Mouse (Mus musculus): ENCODE results near the gene Ifit2. TPM values are rescaled to one million over a fixed set of nuclear protein-coding genes. Genes with fewer than 3 reads are reported as not detected.

Ifit2 gene
- polyA plus RNA-seq, 1 experiment from 2014 or later: 7.9 TPM

DNA sequence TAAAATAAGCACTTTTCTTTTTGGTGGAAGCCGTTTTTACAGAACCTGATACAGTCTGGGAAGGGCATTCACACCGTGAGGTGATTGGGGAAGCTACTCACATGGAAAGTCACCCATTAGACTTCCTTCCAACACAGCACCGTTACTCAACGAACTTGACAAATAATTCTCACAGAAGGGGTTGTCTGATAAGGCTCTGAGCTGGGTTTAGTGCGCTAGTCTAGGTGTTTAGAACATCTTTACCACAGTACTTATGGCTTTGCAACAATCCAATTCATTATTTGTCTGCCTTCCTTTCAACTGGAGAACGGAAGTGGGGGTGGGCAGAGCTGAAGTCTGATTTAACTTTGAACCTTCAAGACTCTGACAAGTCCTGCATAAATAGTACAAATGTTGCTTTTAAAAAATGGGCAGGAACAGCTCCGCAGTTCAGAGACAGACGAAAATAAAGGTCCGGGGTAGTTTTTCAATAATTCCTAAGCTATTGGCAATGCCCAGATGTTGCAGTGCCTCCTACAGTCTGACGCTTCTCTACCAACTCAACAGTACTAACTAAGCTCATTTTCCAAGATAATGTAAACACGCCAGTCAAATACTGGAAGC, 24.1 kb upstream of the Ifit2 start:
- Histone ChIP-seq H3K4me2 (ENCODE audit: low read length) (peak overlapping the region; percentile 85), H3K36me3 (ENCODE audit: control insufficient read depth, insufficient read depth, low read length) (0 out of 2 replicates have a peak, but pooled peaks cover 3% of the 10 kb centered on the region), H3K9ac (replicated peaks; ENCODE audit: low read length) (peak overlapping the region; percentile 72), H3K27ac (replicated peaks; ENCODE audit: low read depth, low read length) (0 out of 2 replicates have a peak overlapping the region, but pooled peaks have one; percentile 49), H3K4me1 (ENCODE audit: control insufficient read depth, insufficient read depth, low read length) (peaks cover 9% of the 10 kb centered on the region), H3K27me3 (ENCODE audit: control insufficient read depth, insufficient read depth, low read length) (no peaks in the 10 kb centered on the region), H3K9me3 (ENCODE audit: control insufficient read depth, low read length) (no peaks in the 10 kb centered on the region), H3K4me3 (replicated peaks; ENCODE audit: low read depth, low read length) (peak overlapping the region; percentile 66)
- ATAC-seq (ENCODE audit: low FRiP score, low TSS enrichment): peak; percentile 7; the same call in 1 of the 2 replicates
- 48% methylated on average over 11 of the region's 11 CpGs for WGBS
- DNase-seq: peak; percentile 44

GRCm38 (mm10) chr19:34526941-34527682, 23.4 kb upstream of the Ifit2 start, which contains the start of gene Lipa:
TSS of gene Lipa (minus strand) at chr19:34527474.
- Histone ChIP-seq H3K9me3 (ENCODE audit: control insufficient read depth, low read length) (no peaks in the 10 kb centered on the region), H3K4me3 (replicated peaks; ENCODE audit: low read depth, low read length) (peak within 1 kb of the TSS; percentile 66), H3K9ac (replicated peaks; ENCODE audit: low read length) (peak within 1 kb of the TSS; percentile 72), H3K4me2 (ENCODE audit: low read length) (peak within 1 kb of the TSS; percentile 85), H3K27ac (replicated peaks; ENCODE audit: low read depth, low read length) (peak within 1 kb of the TSS; percentile 49; the same call in 1 of the 2 replicates), H3K27me3 (ENCODE audit: control insufficient read depth, insufficient read depth, low read length) (no peaks in the 10 kb centered on the region), H3K36me3 (ENCODE audit: control insufficient read depth, insufficient read depth, low read length) (0 out of 2 replicates have a peak, but pooled peaks cover 3% of the 10 kb centered on the region), H3K4me1 (ENCODE audit: control insufficient read depth, insufficient read depth, low read length) (peaks cover 9% of the 10 kb centered on the region)
- WGBS: under 1% methylated on average over 29 of the region's 29 CpGs
- ATAC-seq (ENCODE audit: low FRiP score, low TSS enrichment) (peak; percentile 99), DNase-seq (peak; percentile 90)

- Histone ChIP-seq H3K4me1 (ENCODE audit: control insufficient read depth, insufficient read depth, low read length) (no peaks in the 10 kb centered on the region), H3K27me3 (ENCODE audit: control insufficient read depth, insufficient read depth, low read length) (no peaks in the 10 kb centered on the region), H3K9ac (replicated peaks; ENCODE audit: low read length) (no peak overlapping the region), H3K9me3 (ENCODE audit: control insufficient read depth, low read length) (no peaks in the 10 kb centered on the region), H3K36me3 (ENCODE audit: control insufficient read depth, insufficient read depth, low read length) (no peaks in the 10 kb centered on the region), H3K27ac (replicated peaks; ENCODE audit: low read depth, low read length) (no peak overlapping the region), H3K4me3 (replicated peaks; ENCODE audit: low read depth, low read length) (no peak overlapping the region), H3K4me2 (ENCODE audit: low read length) (no peak overlapping the region)
- ATAC-seq (ENCODE audit: low FRiP score, low TSS enrichment) (no peak), DNase-seq (no peak)
- 94% methylated on average over 4 of the region's 4 CpGs for WGBS
Observed at GRCm38 (mm10) chr19:34532061-34532751, 18.3 kb upstream of the Ifit2 start.

GRCm38 (mm10) chr19:34539422-34539821, 11.1 kb upstream of the Ifit2 start:
- H3K36me3 ChIP-seq (ENCODE audit: control insufficient read depth, insufficient read depth, low read length): no peaks in the 10 kb centered on the region
- no peak overlapping the region for H3K4me3 ChIP-seq (replicated peaks; ENCODE audit: low read depth, low read length)
- DNase-seq (no peak), ATAC-seq (ENCODE audit: low FRiP score, low TSS enrichment) (no peak)
- H3K9ac ChIP-seq (replicated peaks; ENCODE audit: low read length): no peak overlapping the region
- no peak overlapping the region for H3K27ac ChIP-seq (replicated peaks; ENCODE audit: low read depth, low read length)
- WGBS: 95% methylated on average over 1 of the region's 1 CpGs
- H3K4me1 ChIP-seq (ENCODE audit: control insufficient read depth, insufficient read depth, low read length): no peaks in the 10 kb centered on the region
- no peak overlapping the region for H3K4me2 ChIP-seq (ENCODE audit: low read length)
- H3K27me3 ChIP-seq (ENCODE audit: control insufficient read depth, insufficient read depth, low read length): no peaks in the 10 kb centered on the region
- H3K9me3 ChIP-seq (ENCODE audit: control insufficient read depth, low read length): no peaks in the 10 kb centered on the region

DNA sequence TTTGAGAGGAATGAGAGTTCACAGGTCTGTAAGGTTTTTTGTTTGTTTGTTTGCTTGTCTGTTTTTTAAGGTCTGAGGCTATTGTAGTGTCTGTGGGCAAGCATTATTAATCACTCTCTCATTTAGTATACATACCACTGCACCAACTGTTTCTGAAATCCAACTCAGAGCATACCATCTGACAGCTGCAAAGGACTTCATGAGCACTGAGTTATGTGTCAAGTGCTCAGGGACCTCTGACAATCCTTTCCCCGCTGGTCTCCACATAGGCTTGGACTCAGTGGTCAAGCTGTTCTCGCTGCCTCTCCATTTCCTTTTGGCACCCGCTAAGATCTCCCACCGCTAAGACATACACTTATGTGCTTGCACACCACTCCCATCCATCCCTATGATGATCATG, 4.3 kb upstream of the Ifit2 start:
- no peaks in the 10 kb centered on the region for H3K27me3 ChIP-seq (ENCODE audit: control insufficient read depth, insufficient read depth, low read length)
- no peak overlapping the region for H3K27ac ChIP-seq (replicated peaks; ENCODE audit: low read depth, low read length)
- WGBS: 93% methylated on average over 4 of the region's 4 CpGs
- no peaks in the 10 kb centered on the region for H3K9me3 ChIP-seq (ENCODE audit: control insufficient read depth, low read length)
- ATAC-seq (ENCODE audit: low FRiP score, low TSS enrichment) (no peak), DNase-seq (no peak)
- no peak overlapping the region for H3K4me2 ChIP-seq (ENCODE audit: low read length)
- no peak overlapping the region for H3K9ac ChIP-seq (replicated peaks; ENCODE audit: low read length)
- H3K4me1 ChIP-seq (ENCODE audit: control insufficient read depth, insufficient read depth, low read length): 0 out of 2 replicates have a peak, but pooled peaks cover 3% of the 10 kb centered on the region
- H3K4me3 ChIP-seq (replicated peaks; ENCODE audit: low read depth, low read length): no peak overlapping the region
- no peaks in the 10 kb centered on the region for H3K36me3 ChIP-seq (ENCODE audit: control insufficient read depth, insufficient read depth, low read length)

- no peak overlapping the region for H3K27ac ChIP-seq (replicated peaks; ENCODE audit: low read depth, low read length)
- H3K9me3 ChIP-seq (ENCODE audit: control insufficient read depth, low read length): no peaks in the 10 kb centered on the region
- H3K4me1 ChIP-seq (ENCODE audit: control insufficient read depth, insufficient read depth, low read length): 0 out of 2 replicates have a peak, but pooled peaks cover 3% of the 10 kb centered on the region
- DNase-seq: peak; percentile 81
- H3K27me3 ChIP-seq (ENCODE audit: control insufficient read depth, insufficient read depth, low read length): no peaks in the 10 kb centered on the region
- H3K36me3 ChIP-seq (ENCODE audit: control insufficient read depth, insufficient read depth, low read length): no peaks in the 10 kb centered on the region
- WGBS: 32% methylated on average over 7 of the region's 7 CpGs
- ATAC-seq (ENCODE audit: low FRiP score, low TSS enrichment): no peak
- H3K4me2 ChIP-seq (ENCODE audit: low read length): no peak overlapping the region
- no peak overlapping the region for H3K4me3 ChIP-seq (replicated peaks; ENCODE audit: low read depth, low read length)
- H3K9ac ChIP-seq (replicated peaks; ENCODE audit: low read length): no peak overlapping the region
Observed at GRCm38 (mm10) chr19:34547976-34548375, 2.5 kb upstream of the Ifit2 start.

- 30% methylated on average over 4 of the region's 4 CpGs for WGBS
- peak overlapping the region; percentile 42 for H3K4me3 ChIP-seq (replicated peaks; ENCODE audit: low read depth, low read length)
- peak overlapping the region; percentile 46 for H3K27ac ChIP-seq (replicated peaks; ENCODE audit: low read depth, low read length)
- 0 out of 2 replicates have a peak, but pooled peaks cover 3% of the 10 kb centered on the region for H3K4me1 ChIP-seq (ENCODE audit: control insufficient read depth, insufficient read depth, low read length)
- no peaks in the 10 kb centered on the region for H3K36me3 ChIP-seq (ENCODE audit: control insufficient read depth, insufficient read depth, low read length)
- no peak for DNase-seq
- H3K27me3 ChIP-seq (ENCODE audit: control insufficient read depth, insufficient read depth, low read length): no peaks in the 10 kb centered on the region
- H3K9ac ChIP-seq (replicated peaks; ENCODE audit: low read length): no peak overlapping the region; the same call in 1 of the 2 replicates
- ATAC-seq (ENCODE audit: low FRiP score, low TSS enrichment): 0 out of 2 replicates have a peak, but pooled peaks have one; percentile 10
- H3K4me2 ChIP-seq (ENCODE audit: low read length): peak overlapping the region; percentile 60
- no peaks in the 10 kb centered on the region for H3K9me3 ChIP-seq (ENCODE audit: control insufficient read depth, low read length)
Observed at GRCm38 (mm10) chr19:34550205-34550533, 325 bp upstream of the Ifit2 start.

DNA sequence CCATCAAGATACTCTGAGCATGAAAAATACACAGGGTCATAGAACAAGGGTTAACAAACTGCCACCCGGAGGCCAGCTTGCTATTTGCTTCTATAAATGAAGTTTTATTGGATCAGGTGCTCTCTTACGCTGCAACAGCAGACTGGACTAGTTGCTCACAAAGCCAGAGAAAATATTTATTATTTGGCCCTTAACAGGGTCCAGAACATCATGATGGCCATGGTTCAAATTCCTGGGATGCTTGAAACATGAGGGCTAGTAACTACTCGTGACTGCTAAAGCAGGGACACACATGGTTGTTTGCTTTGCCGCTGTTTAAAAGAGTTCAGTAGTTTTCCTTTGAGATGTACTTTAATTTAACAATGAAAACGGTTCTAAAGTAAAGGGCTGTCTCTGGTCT, 1.5 kb downstream of the Ifit2 start:
- DNase-seq (no peak), ATAC-seq (ENCODE audit: low FRiP score, low TSS enrichment) (no peak)
- 81% methylated on average over 5 of the region's 5 CpGs for whole genome bisulfite sequencing
- Histone ChIP-seq H3K4me2 (ENCODE audit: low read length) (no peak overlapping the region), H3K4me3 (replicated peaks; ENCODE audit: low read depth, low read length) (no peak overlapping the region), H3K9me3 (ENCODE audit: control insufficient read depth, low read length) (no peaks in the 10 kb centered on the region), H3K4me1 (ENCODE audit: control insufficient read depth, insufficient read depth, low read length) (0 out of 2 replicates have a peak, but pooled peaks cover 3% of the 10 kb centered on the region), H3K9ac (replicated peaks; ENCODE audit: low read length) (no peak overlapping the region), H3K36me3 (ENCODE audit: control insufficient read depth, insufficient read depth, low read length) (no peaks in the 10 kb centered on the region), H3K27me3 (ENCODE audit: control insufficient read depth, insufficient read depth, low read length) (no peaks in the 10 kb centered on the region), H3K27ac (replicated peaks; ENCODE audit: low read depth, low read length) (no peak overlapping the region)
